Mouse (Mus musculus): ENCODE data around the gene Bicd1. TPM values are rescaled to one million over a fixed set of nuclear protein-coding genes. Genes with fewer than 3 reads are reported as not detected.

Gene Bicd1
- polyA plus RNA-seq (2017; shearing (Covaris generic)): 0.27 TPM

GRCm38 (mm10) chr6:149408833-149409332, at the start of gene Bicd1:
Gene Bicd1, plus strand, starts transcription at chr6:149408886.

Other genes with a start within 250 kb of the Bicd1 start
- gene Amn1, start 220.2 kb upstream of the Bicd1 start, polyA plus RNA-seq (2017; shearing (Covaris generic)): 16.6 TPM
- gene Resf1, start 99.5 kb upstream of the Bicd1 start, polyA plus RNA-seq (2017; shearing (Covaris generic)): 137 TPM